Mouse (Mus musculus) kidney, adult 2 months (tissue): ENCODE data around the gene 4930402F06Rik.

Experiments
- CTCF ChIP-seq: fragments of 200-500 bp; conservative IDR thresholded peaks from 2 replicates; pipeline ENCODE4 v1.5.1; 2011; ENCODE audit warnings: low read depth, mild to moderate bottlenecking, control low read depth, low read length, moderate library complexity, mixed read lengths; ENCODE audit not compliant: insufficient read depth, insufficient read length
- POLR2A ChIP-seq: fragments of 200-500 bp; IDR thresholded peaks from one replicate; pipeline ENCODE4 v1.6.1; 2011; ENCODE audit warnings: low read depth, low read length, control low read depth

GRCm38 (mm10) chr2:35427559-35427958 lies 30.6 kb upstream of the 4930402F06Rik start:
- no peak for TF ChIP-seq POLR2A
- no peak for TF ChIP-seq CTCF
